Mouse (Mus musculus) cerebellum, postnatal 25 days (tissue): ENCODE measurements around the gene Mlip.
"Not testable (repeated sequence)": the region's sequence is repeated elsewhere in the genome, so short reads cannot be mapped to it uniquely, and the experiment has no call there.

ENCODE experiments used
- DNase-seq, 2 experiments: peaks; one replicate each; pipeline ENCODE4 v3.0.0; 2021; ENCODE audit warnings: mixed read lengths in 2 of 2

Gene Mlip

GRCm38 (mm10) chr9:77175870-77176269, 176.9 kb downstream of the Mlip start:
- DNase-seq = no peak

GRCm38 (mm10) chr9:77172044-77172443, 180.7 kb downstream of the Mlip start:
- no peak for DNase-seq

- no peak for DNase-seq
Observed at GRCm38 (mm10) chr9:77165877-77166276, 186.9 kb downstream of the Mlip start.

GRCm38 (mm10) chr9:77161764-77162163, 191.0 kb downstream of the Mlip start:
- no peak for DNase-seq

- no peak for DNase-seq
Observed at GRCm38 (mm10) chr9:77160277-77160926, 192.4 kb downstream of the Mlip start.

GRCm38 (mm10) chr9:77148518-77149257, 204.1 kb downstream of the Mlip start:
- DNase-seq = no peak

- DNase-seq = no peak
Observed at GRCm38 (mm10) chr9:77119735-77120134, 233.0 kb downstream of the Mlip start.

- no peak for DNase-seq
Observed at GRCm38 (mm10) chr9:77096886-77097285, 255.9 kb downstream of the Mlip start.

- DNase-seq = not testable (repeated sequence)
Observed at GRCm38 (mm10) chr9:77083221-77083620, 269.5 kb downstream of the Mlip start.

GRCm38 (mm10) chr9:77071676-77072075, 281.1 kb downstream of the Mlip start:
- DNase-seq = no peak

GRCm38 (mm10) chr9:77056611-77057010, 296.2 kb downstream of the Mlip start:
- DNase-seq = peak; percentile 8 to 29

GRCm38 (mm10) chr9:77054426-77055193, 298.2 kb downstream of the Mlip start:
- DNase-seq = no peak
